Mouse (Mus musculus) ovary, postnatal 14 days (tissue): ENCODE measurements around the gene Hprt.
A peak's percentile ranks its signal among the peaks of the same experiment; 100 is the strongest.

Source experiments
- DNase-seq: peaks from one replicate; pipeline ENCODE4 v3.0.0; 2022; ENCODE audit warnings: low spot score

Hprt gene

DNA sequence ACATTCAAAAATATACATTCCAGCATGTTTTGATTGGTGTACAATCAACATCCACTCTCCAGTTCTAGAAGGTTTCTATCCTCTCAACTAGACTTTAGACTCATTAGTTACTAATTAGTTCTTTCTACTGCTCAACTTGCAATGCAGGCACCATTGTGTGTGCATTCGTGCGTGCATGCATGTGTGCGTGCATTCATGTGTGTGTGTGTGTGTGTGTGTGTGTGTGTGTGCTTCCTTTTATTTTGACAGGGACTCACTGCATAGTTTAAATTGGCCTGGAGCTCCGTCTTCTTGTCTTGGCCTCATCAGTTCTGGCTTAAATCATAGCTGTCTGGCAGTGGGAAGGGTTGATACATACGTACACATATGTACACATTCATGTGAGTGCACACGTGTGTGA, 53.1 kb downstream of the Hprt start:
- DNase-seq, result no peak

DNA sequence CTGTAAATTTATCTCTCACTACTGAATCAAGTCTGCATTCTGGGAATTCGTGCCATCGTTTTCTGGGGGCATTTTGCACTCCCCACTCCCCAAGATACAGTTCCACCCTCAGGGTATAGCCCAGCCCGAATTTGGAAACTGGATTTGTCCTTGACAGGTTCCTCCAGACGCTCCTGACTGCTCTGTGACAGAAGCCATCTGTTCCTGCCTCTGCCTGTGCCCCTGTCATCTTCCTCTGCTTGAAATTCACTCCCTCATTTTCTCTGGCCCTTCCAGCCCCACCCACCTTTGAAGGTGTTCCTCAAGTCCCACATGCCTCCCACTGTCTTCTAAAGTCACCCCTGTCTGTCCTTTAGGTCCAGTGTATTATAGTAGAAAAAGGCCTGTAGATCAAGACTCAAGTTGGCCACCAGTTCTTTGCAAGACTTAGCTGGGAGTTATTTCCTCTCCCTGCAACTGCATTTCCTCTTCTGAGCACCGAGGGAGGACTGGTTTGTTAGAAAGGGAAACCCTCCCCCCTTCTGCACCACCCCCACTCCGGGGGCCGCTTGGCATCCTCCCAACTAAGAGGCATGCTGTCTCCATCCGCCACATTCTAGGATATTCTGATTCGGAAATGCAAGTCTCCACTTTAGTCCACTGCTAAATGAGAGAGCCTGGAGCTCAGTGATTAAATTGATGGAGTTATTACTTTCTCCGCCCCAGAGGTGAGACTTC, 57.4 kb downstream of the Hprt start:
- no peak for DNase-seq

DNA sequence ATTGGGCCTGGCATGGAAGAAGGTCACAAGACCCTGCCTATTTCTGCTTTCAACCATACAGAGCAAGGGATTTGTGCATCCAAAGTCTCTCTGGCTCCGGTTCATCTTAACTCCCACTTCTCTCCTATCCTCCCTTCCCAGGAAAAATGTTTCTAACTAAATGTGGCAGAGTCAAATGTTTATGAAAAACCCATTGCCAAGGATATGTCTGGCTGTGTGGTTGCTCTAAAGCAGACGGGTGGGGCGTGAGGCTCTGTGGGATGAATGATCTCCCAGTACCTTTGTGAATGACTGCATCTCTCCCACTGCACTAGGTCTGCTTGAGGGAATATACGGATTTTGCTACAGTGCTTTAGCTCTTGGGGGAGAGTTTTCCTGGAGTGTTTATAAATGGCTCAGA, 58.1 kb downstream of the Hprt start:
- no peak for DNase-seq

DNA sequence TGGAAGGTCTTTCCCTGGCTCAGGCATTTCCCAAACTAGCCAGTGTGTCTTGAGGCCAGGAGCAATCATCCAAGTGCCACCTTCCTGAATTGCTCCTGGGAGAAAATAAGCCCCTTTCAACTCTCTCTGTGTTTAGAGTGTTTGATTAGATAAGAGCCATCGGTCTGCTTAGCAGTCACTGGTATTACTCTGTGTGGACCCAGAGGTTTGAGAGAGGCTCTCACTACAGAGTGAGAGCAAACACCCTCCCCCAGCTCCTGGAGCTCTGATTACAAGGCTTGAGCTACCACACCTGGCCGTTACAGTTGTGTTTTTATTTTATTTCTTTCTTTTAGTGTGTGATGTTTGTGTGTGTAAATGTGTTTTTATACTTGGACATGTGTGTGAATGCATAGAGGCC, 59.0 kb downstream of the Hprt start:
- DNase-seq, result no peak

DNA sequence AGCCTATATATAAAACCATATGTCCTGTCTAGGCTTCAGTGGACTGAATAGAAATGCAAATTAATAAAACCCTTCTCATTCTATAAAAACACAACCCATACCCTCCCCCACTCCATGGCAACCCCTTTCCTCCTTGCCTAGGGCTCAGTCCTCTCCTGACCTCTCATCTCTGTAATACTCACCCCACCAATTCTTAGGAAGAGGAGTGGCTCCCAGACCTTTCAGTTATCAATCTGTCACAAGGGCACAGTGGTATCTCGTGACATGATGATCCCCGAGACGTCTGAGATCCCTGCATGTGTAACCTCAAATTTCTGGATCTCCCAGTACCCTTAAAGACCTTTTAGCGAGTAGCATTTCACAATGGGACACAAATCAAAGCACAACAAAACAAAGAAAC, 61.3 kb downstream of the Hprt start:
- no peak for DNase-seq

DNA sequence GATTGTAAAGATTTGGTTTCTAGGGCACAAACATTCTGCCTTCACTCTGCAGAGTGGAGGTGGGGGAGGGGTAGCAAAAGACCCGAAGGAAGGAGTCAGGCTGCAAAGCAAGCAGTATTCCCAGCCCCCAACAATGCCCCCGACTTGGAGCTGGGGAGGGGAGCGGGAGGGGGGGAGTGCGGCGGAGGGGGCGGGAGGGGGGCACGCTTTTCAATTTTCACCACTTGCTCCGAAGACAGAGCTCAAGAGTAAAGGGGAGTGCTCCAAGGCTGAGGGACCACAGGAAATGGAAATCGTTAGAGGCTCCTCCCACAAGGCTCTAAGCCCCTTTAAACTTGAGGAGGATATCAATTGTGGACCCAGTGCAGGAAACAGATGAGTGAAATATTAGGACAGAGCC, 62.4 kb downstream of the Hprt start:
- DNase-seq, result no peak

DNA sequence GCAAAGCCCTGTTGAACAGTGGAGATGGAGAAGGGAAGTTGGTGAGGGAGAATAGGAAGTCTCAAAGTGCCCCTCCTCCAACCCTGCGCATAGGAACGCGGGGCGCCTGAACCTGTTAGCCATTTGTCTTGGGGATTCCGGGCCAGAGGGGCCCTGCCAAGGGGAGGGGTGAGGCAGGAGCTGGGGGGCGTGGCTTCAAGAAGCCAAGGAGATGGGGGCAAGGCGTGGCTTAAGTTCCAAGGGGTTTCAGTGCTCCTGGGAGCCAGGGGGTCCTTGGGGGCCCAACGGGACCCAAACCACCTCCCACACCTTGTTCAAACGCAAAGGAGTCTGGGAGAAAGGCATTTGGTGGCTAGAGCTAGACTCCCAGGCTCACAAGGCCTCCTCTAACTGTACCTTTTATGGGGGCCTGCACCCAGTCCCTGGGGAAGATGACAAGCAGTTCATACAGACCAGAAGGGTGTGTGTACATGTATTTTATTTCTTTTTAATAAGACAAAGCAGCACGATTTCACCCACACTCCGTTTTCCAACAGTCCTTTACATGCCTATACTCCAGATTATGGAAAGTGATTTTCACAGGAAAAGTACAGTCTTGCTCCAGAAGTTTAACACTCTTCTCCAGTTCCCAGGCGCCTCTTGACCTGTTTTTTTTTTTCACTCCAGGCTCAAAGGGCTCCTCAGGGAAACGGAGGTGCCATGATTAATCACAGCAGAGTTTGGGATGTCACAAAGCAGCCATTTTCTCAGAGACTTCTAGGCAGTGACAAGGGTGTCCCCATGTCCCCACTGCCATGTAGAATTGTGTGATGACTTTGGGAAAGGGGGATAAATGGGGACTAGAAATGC, 64.9 kb downstream of the Hprt start:
- no peak for DNase-seq

DNA sequence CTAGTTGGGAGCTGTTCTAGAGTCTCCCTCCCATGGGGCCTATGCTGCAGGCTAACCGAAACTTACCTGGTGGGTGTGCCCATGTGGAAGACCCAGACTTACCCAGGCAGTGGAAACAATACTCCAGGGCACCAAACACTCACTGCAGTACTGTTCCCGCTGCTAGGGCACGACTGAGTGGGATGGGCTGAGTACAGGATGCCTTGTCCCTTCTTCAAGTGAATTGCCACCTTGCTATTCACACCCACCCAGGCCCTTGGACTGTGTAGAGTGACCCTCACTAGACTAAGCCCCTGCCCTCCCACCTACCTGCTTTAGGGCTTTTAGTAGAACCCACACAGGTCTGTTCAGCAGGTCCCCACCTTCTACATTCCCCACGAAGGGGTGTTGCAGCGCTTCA, 65.9 kb downstream of the Hprt start:
- DNase-seq, result no peak

DNA sequence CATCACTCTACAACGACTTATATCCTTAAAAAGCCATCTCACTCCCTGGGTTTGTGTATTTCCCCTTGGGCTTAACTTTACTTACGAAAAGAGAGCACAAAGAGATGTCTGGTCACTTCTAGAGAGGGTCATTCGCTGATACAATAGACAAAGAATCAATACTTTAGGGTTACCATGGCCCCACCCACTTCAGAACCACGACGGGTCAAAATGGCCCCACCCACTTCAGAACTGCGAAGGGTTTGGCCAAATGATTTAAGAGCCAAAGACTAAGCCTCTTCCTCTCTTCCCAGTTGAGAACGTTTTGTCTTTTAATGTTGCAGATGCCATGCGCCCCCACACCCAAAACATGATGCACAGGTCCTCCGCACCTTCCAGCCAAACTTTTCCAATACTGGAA, 67.8 kb downstream of the Hprt start:
- DNase-seq, result no peak

DNA sequence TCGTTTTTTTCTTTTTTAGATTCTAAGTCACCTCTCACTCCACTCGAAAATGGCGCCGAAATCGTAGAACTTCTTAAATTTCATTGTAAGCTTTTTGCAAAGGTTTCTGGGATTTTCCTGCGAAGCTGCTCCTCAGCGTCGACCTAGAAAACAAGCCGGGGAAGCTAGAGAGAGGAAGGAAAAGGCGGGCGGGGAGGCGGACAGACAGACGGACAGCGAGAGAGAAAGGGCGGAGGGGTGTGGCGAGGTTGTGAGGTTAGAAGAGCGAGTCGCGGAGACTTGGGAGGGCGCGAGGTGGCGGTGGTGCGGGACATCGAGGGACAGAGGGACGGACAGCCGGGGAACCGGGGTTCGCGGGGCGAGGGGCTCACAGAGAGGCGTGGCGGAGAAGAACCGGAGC, 68.7 kb downstream of the Hprt start:
- DNase-seq, result no peak

DNA sequence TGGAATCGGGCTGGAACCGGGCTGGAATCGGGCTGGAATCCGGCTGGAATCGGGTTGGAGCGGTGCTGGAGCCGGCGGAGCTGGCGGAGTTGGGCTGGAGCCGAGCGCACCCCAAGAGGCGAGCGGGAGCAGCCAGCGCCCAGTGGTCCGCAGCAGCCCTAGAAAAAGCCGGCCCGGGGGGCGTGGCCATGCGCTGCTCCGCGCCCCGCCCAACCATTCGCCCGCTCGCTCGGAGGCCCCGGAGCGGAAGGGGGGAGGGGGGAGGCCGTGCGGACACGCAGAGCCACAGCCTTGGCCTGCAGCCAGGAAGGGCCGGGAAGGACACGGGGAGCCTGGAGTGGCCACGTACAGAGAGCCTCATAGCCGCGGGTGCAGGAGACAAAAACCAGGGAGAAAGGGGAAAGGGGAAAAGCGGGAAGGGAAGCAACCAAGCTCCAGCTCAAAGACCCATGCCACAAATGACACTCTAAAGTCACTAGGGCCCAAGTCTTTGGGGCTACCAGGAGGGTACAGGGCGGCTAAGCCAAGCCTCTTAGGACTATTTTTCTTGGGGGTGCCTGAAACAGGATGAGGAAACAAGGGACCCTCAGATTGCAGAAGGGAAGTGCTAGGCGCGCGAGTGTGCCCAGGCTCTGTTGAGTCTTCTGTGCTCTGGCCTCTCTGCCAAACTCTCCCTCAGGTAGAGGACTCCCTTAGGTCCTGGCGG, 69.3 kb downstream of the Hprt start:
- DNase-seq, result peak; percentile 78

DNA sequence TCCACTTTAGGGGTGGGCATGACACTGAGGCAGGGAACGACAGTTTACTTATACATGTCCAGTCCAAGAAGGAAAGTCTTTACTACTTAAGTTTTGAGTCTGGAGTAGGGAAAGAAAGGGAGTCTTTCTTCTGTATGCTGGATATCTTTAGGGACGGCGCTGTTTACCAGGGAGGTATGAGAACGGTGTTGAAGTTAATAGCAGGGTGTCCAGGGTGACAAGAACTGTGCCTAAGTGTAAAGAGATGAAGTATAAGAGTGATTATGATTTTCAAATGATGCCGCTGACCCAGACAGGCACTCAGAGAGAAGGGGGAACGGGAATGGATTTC, 69.8 kb downstream of the Hprt start:
- no peak for DNase-seq

DNA sequence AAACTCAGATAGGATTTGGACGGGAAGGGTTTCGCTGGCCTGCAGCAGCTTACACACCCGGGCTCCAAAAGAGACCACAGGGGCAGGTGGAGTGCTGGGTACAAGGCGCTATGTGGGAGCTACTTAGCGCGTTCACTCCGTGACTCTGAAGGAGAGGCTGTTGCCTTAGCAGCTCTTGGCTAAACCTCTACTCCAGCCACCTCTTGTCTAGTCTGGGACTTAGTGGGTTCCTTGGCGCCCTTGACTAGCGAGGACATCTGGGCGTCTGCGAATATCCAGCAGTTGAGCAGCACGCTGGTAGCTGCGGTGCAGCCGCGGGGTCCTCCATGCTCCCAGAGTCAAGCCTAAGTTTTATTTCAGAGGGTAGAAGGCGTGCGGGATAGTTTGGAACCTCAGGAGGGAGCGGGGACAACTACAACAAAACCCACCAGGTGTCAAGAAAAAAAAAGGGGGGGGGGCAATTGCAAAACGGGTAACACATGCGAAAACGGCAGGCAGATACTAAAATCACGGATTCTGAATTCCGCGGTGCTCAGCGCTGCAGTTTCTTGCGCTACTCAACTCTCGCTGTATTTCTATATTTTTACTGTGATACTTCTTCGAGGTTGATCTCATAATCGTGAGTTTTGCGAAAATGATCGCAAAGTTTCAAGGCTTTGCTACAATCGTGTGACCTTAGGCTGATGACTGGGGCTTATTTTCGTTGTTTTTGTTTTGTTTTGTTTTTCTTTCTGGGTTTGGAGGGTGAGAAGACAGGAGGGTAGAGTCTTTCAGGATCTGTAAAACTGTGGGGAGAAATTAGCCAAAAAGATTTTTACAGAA, 70.7 kb downstream of the Hprt start:
- DNase-seq, result no peak

DNA sequence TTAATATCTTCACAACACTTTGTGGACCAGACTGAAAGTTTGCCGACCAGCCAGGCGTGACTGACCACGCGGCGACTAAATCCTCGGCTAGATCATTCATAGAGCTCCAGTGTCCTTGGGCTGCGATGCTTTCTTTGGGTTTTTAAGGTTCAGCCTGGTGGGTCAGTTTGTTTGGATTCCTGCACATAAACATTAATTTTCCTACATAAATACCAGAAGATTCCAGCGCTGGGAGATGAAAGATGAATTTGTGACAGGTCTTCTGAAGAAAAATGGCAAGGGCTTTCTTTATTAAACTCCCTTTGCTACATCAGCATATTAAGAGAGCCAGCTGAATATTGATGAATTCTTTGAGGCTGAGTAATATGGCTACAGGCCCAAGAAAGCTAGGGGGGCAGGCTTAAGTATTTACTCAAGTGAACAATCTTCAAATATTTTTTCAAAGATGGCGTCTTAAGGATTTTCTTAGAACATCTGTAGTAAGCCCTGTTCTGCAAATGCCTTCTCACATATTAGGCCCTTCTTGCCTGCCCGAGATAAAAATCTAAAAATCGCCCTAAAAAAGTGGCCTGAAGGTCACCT, 71.6 kb downstream of the Hprt start:
- no peak for DNase-seq

DNA sequence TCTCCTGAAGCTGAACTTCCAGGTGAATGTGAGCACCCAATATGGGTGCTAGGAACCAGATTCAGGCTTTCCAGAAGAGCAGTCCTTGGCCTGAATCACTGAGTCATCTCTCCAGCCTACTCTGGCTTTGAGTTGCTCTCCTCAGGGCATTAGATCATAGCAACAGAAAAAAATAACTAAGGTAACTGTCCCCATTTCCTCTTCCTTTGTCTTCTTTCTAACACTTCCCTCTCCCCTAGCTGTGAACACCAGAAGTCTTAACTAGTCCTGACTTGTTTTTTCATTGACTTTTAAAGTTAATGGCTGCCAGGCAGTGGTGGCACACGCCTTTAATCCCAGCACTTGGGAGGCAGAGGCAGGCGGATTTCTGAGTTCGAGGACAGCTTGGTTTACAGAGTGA, 76.5 kb downstream of the Hprt start:
- DNase-seq, result no peak
